Mouse (Mus musculus) Patski (cell line): Measurements from ENCODE around the gene Ankrd63. TPM values are rescaled to one million over a fixed set of nuclear protein-coding genes. Genes with fewer than 3 reads are reported as not detected.

ENCODE experiments used
- ATAC-seq: fragments of 100-300 bp; one replicate; pipeline ENCODE4 v1.8.0; 2021
- CTCF ChIA-PET: fragments of 350-600 bp; sonication (Branson Sonifier 250); formaldehyde crosslinking; loops from one replicate; lab custom pipeline; 2022; ENCODE audit warnings: inconsistent platforms; lab: Charles Lee
- POLR2A ChIA-PET: fragments of 350-600 bp; sonication (Branson Sonifier 250); formaldehyde crosslinking; loops from one replicate; lab custom pipeline; 2022; ENCODE audit warnings: antibody characterized with exemption, inconsistent platforms; lab: Charles Lee
- DNase-seq: peaks from one replicate; pipeline ENCODE4 v3.0.0-alpha.2; 2011; ENCODE audit warnings: low read depth, low spot score
- H3K27me3 ChIP-seq: fragments of 371-371 bp; one replicate; pipeline ENCODE4 v1.5.1; 2021
- CTCF ChIP-seq: fragments of 100-300 bp; IDR thresholded peaks from one replicate; pipeline ENCODE4 v1.5.1; 2021
- in situ Hi-C: fragments of 300-500 bp; cut with MboI; formaldehyde crosslinking; loops from 3 replicates; pipeline ENCODE4 v1.11.1; 2018; ENCODE audit warnings: low pct_unique_long_range_greater_than_20kb, mixed read lengths
- polyA plus RNA-seq: library from polyadenylated mRNA; unstranded; gene quantifications from one replicate; pipeline ENCODE4 v1.2.3, GENCODE M21; 2021

Ankrd63 gene
- 0.01 TPM for polyA plus RNA-seq

GRCm38 (mm10) chr2:118703913-118704730 is at the start of gene Ankrd63:
Gene Ankrd63 (minus strand): TSS chr2:118703963.
- CTCF ChIA-PET: interaction anchor here (0.7 to 1.9 kb wide), 5 partner anchors 8 to 66 kb away, joined by 3 to 9 read pairs (median 4); no protein-coding TSS in a partner anchor
- peaks cover 46% of the 10 kb centered on the region for H3K27me3 ChIP-seq
- POLR2A ChIA-PET: no interaction called here
- no peak for ATAC-seq
- TF ChIP-seq CTCF: no peak
- DNase-seq: no peak
- in situ Hi-C loops: no loop called here

- CTCF ChIA-PET: no interaction called here
- in situ Hi-C loops: no loop called here
- DNase-seq: no peak
- no peak for ATAC-seq
- POLR2A ChIA-PET: no interaction called here
- no peaks in the 10 kb centered on the region for H3K27me3 ChIP-seq
- TF ChIP-seq CTCF: no peak
Measured at GRCm38 (mm10) chr2:118752792-118753108, 49.0 kb upstream of the Ankrd63 start.

- no peak for DNase-seq
- H3K27me3 ChIP-seq: no peaks in the 10 kb centered on the region
- ChIA-PET POLR2A (no interaction called here), CTCF (no interaction called here)
- in situ Hi-C loops: no loop called here
- ATAC-seq: no peak
- no peak for TF ChIP-seq CTCF
Measured at GRCm38 (mm10) chr2:118751896-118752791, 48.4 kb upstream of the Ankrd63 start.

GRCm38 (mm10) chr2:118750476-118750875 is 46.7 kb upstream of the Ankrd63 start:
- TF ChIP-seq CTCF: no peak

GRCm38 (mm10) chr2:118749341-118749884 is 45.6 kb upstream of the Ankrd63 start:
- DNase-seq (no peak), ATAC-seq (no peak)
- ChIA-PET POLR2A (interaction anchor here (0.9 to 1.8 kb wide), 3 partner anchors 11 to 14 kb away, joined by 3 to 5 read pairs (median 4); partner anchors contain the start of gene Ccdc9b), CTCF (interaction anchor here (1.2 to 5.1 kb wide), 3 partner anchors 10 to 111 kb away, joined by 3 to 34 read pairs (median 3); partner anchors contain the start of gene Ccdc9b)
- H3K27me3 ChIP-seq: no peaks in the 10 kb centered on the region
- TF ChIP-seq CTCF: no peak
- in situ Hi-C loops: loop anchor here (25.0 kb wide), 1 partner anchor 262 kb away; the partner anchor contains the start of gene Srp14

More at GRCm38 (mm10) chr2:118750476-118750875, 46.7 kb upstream of the Ankrd63 start:
- CTCF ChIA-PET: interaction anchor here (1.2 to 5.1 kb wide), 3 partner anchors 9 to 112 kb away, joined by 3 to 34 read pairs (median 3); partner anchors contain the start of gene Ccdc9b
- no peak for DNase-seq
- in situ Hi-C loops: no loop called here
- H3K27me3 ChIP-seq: no peaks in the 10 kb centered on the region
- no peak for ATAC-seq
- POLR2A ChIA-PET: interaction anchor here (1.8 kb wide), 1 partner anchor 10 kb away, joined by 5 read pairs; no protein-coding TSS in a partner anchor

GRCm38 (mm10) chr2:118747301-118747960 is 43.7 kb upstream of the Ankrd63 start:
- ChIA-PET CTCF (interaction anchor here (5.1 kb wide), 1 partner anchor 12 kb away, joined by 34 read pairs; the partner anchor contains the start of gene Ccdc9b), POLR2A (interaction anchor here (0.7 to 1.9 kb wide), 3 partner anchors 12 to 115 kb away, joined by 4 to 10 read pairs (median 6); partner anchors contain the start of gene Ccdc9b)
- ATAC-seq: no peak
- in situ Hi-C loops: loop anchor here (25.0 kb wide), 1 partner anchor 260 kb away; the partner anchor contains the start of gene Srp14
- TF ChIP-seq CTCF: no peak
- no peaks in the 10 kb centered on the region for H3K27me3 ChIP-seq
- no peak for DNase-seq

- no peak for TF ChIP-seq CTCF
- CTCF ChIA-PET: interaction anchor here (1.0 to 5.1 kb wide), 2 partner anchors 14 to 16 kb away, joined by 3 to 34 read pairs; partner anchors contain the start of gene Ccdc9b
- peak; percentile 23 for ATAC-seq
- DNase-seq: no peak
- H3K27me3 ChIP-seq: peaks cover 5% of the 10 kb centered on the region
- POLR2A ChIA-PET: interaction anchor here (0.7 to 1.9 kb wide), 5 partner anchors 8 to 116 kb away, joined by 4 to 10 read pairs (median 4); partner anchors contain the start of gene Ccdc9b
- in situ Hi-C loops: loop anchor here (25.0 kb wide), 1 partner anchor 259 kb away; the partner anchor contains the start of gene Srp14
Measured at GRCm38 (mm10) chr2:118745915-118746901, 42.4 kb upstream of the Ankrd63 start.

- DNase-seq (no peak), ATAC-seq (peak; percentile 86)
- peaks cover 5% of the 10 kb centered on the region for H3K27me3 ChIP-seq
- POLR2A ChIA-PET: interaction anchor here (0.7 to 1.1 kb wide), 4 partner anchors 9 to 19 kb away, joined by 3 to 4 read pairs (median 4); no protein-coding TSS in a partner anchor
- CTCF ChIA-PET: interaction anchor here (1.0 kb wide), 1 partner anchor 17 kb away, joined by 3 read pairs; the partner anchor contains the start of gene Ccdc9b
- TF ChIP-seq CTCF: no peak
- in situ Hi-C loops: loop anchor here (25.0 kb wide), 1 partner anchor 258 kb away; the partner anchor contains the start of gene Srp14
Measured at GRCm38 (mm10) chr2:118745232-118745884, 41.6 kb upstream of the Ankrd63 start, which contains the start of gene Inafm2. Gene Inafm2 (plus strand): TSS chr2:118745758.
